Mouse (Mus musculus) lung, postnatal 4 days (tissue): ENCODE data around the gene AI597479.
"Not testable (repeated sequence)": the region's sequence is repeated elsewhere in the genome, so short reads cannot be mapped to it uniquely, and the experiment has no call there.

ENCODE experiments used
- DNase-seq, 2 experiments: peaks; one replicate each; pipeline ENCODE4 v3.0.0; 2021

The AI597479 gene

DNA sequence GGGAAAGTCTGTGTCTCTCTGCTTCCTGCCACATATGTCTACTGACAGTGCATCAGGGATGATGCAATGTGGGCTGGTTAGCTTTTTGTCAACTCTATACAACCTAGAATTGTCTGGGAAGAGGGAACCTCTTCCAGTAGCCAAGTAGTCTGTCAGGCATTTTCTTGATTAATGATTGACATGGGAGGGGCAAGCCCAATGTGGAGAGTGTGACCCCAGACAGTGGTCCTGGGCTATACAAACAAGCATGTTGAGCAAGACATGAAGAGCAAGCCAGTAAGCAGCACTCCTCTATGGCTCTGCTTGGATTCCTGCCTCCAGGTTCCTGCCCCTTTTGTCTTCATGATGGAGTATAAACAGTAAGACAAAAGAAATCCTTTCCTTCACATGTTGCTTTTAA, 28.7 kb downstream of the AI597479 start:
- no peak for DNase-seq

DNA sequence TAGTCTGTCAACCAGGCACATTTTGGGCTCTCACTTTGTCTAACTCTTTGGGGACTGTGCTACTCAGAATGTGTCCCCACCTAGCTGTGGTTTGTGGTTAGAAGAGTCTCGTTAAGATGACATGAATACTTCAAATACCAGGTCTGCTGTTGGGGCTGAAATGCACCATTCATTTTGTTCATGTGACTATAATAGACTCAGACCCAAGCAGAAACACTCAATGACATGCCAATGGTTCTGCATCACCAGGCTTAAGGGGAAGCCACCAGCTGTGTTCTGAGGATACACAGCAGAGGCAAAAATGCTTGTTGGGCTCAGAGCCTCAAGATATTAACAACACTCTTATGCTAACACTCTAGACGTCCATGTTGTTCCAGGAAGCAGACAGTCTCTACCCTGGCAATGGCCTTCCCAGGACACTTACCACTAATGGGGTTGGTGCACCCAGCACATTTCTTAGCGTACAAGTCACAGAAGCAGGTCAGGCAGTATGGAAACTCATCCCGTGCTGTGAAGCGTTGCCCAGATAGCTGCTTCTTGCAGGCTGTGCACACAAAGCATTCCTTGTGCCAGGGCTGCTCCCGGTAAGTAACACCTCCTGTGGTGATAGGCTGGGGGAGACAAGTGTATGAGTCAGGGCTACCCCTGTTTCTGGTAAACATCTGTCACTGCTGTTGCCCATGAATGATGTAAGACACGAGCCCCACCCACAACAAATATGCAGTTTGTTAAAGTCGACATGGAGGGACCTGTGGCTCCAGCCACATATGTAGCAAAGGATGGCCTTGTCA, 29.5 kb downstream of the AI597479 start:
- no peak for DNase-seq

DNA sequence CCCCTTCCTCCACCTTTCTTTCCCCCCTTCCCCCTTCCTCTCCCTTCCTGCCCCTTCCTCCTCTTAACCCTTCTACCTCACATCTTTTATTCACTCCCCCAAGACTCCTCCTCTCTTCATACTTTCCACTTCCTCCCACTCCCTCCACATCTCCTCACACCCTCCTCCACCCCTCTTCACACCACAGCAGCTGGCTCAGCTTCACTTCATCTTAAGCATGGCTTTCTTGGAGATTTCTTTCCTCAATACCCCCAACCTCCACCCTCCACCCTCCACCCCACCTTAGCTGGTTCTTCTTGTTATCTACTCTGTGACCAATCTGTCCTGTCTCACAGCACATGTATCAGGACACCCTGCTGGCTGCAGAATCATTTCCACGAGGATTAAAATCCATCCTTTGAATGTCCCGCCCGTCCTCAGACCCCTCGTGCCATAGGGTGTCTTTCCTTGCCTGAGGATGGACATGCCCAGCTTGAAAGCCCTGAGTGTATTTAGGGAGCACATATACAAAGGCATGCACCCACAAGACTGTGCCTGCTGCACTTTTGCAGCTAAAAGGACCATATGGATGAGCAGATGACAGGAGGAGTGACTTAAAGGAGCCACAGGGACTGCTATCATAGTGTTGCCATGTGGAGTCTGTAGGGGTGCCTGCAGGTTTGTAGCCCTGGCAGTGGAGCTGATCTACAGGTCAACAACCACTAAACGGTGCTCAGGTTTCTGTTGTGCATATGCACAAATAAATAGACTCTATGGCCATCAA, 31.9 kb downstream of the AI597479 start:
- no peak for DNase-seq

DNA sequence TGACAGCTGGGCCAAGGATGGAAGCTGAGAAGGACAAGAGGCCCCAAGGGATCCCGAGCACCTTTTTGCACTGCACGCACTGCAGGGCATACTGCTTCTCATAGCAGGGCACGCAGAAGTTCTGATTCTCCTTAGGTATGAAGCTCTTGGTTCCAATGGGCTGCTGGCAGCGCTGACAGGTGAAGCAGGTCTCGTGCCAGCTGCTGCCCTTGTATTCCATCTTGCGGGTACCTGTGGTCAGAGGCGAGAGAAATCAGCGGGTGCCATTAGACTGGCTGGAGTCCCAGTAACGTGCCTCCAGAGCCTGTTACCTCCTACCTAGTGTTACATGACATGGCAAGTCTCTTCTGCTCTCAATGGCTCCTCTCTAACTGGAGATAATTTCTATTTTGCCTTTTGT, 33.1 kb downstream of the AI597479 start:
- no peak for DNase-seq

DNA sequence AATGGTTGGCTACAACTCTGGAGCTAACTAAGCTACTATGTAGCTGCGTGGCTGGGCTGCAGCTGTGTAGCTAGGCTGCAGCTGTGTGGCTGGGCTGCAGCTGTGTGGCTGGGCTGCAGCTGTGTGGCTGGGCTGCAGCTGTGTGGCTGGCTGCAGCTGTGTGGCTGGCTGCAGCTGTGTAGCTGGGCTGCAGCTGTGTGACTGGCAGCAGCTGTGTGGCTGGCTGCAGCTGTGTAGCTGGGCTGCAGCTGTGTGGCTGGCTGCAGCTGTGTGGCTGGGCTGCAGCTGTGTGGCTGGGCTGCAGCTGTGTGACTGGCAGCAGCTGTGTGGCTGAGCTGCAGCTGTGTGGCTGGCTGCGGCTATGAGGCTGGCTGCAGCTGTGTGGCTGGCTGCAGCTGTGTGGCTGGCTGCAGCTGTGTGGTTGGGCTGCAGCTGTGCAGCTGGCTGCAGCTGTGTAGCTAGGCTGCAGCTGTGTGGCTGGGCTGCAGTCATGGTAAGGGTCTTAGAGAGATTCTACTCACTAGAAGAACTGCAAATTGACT, 38.0 kb downstream of the AI597479 start:
- not testable (repeated sequence) for DNase-seq

DNA sequence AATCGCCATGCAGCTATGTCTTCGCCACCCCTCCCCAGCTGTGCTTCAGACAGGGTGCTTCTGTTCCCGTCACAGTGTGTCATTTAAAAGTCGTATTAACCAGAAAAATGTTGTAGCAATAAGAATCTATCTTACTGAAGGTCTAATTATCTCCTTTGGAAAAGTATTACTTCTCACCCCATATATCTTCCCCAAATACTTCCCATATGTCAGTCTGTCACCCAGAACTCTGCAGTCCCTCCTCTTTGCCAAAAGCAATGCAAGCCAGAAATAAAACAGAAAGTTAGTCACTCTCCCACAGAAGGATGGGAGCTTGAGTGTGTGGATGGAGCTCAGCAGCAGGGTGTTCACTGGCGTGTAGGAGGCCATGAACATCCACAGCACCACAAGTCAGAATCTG, 38.8 kb downstream of the AI597479 start:
- DNase-seq, result no peak

DNA sequence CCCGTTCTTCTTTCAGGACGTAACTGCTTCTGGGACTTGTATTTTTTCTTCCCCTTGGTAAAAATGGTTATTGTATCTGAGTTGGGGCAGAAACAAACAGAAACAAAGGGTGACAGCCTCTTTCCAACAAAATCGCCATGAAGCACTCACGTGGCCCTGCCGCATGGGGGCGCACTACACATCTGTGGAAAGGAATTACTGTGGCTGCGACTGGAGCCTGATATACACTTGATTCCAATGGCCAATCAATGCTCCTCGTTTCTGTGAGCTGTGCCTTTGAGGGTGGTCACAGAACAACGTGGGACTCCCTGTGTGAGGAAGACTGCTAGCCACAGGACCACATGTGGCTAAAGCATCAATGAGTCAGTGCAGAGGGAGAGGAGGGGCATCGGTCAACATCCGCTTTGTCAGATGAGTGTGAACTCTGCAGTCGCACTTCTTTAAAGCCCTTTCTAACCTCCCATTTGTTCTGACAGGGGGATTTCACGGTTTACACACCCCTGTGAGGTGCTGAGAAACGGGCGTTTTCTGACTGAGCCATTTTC, 39.8 kb downstream of the AI597479 start:
- no peak for DNase-seq

DNA sequence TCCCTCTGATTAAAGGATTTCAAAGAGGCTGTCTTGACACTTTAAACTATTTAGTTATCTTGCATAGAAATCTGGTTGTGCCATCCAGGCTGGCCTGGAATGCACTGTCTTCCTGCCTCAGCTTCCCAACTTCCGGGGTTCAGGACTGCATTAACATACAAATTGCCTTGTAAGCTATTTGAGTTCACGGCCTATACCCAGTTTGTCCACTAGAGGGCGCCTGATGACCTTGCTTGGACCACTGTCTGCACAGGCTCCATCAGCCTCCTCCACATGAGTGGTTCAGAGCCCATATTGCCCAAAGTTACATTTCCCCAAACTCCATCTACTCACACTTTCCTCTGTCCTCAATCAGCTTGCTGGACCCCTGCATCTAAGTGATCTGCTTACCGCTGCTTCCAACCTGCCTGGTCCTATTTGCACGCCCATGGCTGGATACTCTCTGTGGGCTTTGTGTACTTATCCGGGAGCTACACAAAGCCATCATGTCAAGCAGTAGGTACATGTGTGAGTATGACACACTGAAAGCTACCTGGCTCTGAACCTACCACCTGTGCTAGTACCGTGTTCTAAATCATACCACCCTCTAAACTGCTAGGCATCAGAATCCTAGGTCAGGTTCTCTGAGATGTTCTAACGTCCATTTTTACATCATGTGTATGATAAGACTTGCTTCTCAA, 41.2 kb downstream of the AI597479 start:
- DNase-seq, result peak; percentile 67 to 86

DNA sequence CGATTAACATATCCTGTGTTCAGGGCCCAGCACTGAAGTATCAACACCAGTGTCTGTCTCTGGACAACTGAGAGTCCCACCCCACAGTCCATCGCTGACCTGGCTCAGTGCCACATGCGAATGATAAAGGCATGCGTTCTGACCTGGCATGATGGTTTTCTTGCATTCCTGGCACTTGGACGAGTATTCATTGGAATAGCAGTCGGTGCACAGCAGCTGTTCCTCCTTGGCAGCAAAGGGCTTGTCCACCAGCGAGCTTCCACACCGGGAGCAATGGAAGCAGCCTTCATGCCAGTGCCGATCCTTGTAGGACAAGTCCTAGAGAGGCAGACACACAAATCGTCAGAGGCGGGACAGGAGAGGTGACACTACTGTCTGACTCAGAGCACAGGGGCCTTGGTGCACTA, 43.0 kb downstream of the AI597479 start:
- DNase-seq, result peak in 1 of 2 experiments; percentile 35

DNA sequence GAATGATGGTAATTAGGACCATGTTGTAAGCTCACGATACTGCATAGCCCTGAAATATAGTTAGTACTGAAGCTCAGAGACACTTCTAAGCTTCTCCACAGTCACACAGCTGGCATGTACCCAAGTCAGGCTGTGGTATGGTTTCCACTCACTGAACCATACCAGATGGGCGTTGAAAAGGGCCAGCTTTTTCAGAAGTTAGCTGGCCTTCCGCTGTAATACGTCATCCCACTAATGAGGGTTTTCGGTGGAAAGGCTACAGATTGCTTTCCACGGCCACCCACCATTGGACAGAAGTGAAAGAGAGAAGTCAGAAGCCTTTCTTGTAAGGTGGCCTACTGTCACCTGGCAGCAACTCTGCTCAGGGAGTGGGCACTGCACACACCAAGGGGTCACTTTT, 44.3 kb downstream of the AI597479 start:
- no peak for DNase-seq

DNA sequence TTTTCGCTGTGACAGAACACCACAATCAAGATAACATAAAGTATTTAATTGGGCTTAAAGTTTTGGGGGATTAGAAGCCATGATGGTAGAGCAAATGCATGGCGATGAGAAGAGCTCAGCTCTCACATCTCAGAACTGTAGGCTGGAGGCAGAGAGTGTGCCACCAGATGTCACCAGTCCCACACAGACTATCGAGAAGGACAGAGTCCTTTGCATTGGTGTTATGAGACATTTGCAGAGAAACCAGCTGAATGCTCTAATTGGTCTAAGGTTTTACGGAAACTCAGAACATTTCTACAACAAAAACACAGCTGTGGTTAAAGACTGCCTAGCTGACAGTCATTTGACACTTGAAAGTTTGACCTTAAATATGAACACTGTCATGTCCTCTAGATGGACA, 44.8 kb downstream of the AI597479 start:
- peak in 1 of 2 experiments; percentile 29 for DNase-seq

DNA sequence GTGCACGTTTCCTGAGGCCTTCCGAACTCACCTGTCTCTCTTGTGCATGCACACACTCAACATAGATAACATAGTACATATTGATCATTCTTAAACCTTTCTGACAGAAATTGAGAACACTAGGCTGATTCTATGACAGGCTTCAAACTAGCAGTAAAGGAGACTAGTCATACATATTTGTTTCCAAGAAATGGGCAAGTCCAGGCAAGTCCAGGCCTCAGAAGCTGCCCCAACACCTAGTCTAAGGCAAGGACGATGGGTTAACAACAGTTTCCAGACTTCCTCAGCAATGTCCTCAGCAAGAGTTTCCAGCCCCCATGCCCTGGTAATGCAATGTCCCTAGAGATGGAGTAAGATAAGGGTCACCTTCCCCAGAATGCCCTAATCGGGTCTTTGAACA, 45.3 kb downstream of the AI597479 start:
- DNase-seq, result no peak

DNA sequence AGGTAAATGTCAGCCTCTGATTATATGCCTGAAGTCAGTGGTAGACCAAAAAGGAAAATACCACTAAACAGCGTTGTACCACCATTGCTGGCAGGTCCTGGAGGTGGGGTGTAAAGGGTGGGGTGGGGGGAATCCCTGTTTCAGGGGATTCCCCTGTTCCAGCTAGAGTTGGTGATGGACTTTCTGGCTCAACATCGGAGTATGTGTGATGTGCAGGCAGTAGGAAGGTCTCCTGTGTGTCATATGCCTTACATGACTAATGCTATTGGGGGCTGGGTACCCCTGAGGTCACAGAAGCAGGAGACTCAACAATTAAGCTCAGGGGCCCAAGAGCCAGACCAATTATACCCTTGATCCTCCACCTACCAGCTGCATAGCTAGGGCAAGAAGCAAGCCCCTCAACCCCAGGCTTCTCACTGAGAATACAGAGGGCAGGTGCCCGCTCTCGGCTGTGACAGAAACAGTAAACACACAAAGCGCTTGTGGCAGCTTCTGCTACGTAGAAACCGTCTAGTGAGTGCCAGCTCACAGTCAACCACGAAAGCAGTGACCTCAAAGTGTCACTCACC, 45.9 kb downstream of the AI597479 start:
- no peak for DNase-seq

DNA sequence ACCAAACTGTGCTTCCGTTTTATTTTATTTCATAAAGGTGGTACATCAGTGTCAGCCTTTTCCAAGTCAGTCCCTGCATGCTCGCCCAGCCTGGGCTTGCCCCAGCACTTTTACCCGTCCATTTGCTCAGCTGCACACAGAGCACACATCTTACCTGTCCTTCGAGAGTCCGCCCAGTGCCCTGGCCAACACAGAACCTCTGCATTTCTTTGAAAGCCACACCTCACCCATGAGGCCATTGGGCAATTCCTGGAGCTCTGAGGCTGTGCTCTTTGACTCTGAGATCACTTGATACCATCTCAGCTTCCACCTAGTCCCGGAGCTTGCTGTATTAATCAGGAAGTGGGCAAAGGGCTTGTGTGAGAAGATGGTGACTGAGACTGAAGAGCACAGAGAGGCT, 46.9 kb downstream of the AI597479 start:
- no peak for DNase-seq

DNA sequence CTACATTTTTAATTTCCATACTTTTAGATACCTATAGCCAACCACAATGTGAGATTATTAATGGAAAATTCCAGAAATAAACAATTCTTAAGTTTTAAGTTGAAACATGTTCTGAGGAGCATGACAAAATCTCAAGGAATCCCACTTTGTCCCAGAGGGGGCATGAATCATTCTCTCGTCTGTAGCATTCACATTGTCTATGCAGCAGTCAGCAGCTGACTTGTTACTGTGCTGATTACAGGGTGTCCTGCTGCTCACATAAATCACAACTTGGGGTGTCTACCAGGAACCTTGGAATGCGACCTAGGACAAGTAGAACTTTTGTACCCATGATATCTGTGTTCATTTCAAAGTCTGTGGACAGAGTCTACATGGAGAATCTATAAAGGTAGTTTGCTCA, 49.0 kb downstream of the AI597479 start:
- no peak for DNase-seq

DNA sequence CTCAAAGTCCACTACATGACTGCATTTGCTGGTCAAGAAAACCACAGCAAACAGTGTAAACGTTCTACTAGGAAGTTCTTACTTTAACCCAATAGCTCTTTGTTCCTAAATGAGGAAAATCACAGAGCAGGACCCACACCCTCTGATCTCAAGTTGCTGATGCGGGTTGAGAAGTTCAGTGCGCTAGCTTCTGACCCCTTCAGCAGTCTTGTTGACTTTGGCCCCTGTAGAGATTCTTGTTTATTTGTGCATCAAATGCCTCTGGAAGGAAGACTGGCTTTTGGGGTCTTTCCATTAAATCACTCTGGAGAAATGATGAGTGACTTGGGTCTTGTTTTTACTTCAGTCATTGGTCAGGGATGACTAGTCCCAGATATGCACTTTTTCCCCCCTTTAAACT, 51.7 kb downstream of the AI597479 start:
- DNase-seq, result no peak

DNA sequence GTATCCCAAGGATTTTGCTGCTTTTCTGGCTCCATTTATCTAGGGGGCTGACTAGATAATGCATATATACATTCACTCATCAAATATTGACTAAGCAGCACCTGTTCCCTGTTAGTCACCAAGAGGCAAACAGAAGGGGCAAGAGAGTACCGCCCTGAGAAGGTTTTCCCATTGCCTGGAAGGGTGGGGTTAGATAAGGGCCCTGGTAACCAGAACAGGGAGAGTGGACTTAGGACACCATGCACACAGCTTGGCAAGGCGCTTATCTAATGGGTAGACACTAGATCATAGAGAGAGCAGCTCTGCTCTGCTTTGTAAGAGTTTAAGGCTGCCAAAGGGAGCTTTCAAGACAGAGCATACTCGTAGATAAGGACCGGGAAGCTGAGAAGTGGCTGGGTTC, 54.1 kb downstream of the AI597479 start:
- no peak for DNase-seq

DNA sequence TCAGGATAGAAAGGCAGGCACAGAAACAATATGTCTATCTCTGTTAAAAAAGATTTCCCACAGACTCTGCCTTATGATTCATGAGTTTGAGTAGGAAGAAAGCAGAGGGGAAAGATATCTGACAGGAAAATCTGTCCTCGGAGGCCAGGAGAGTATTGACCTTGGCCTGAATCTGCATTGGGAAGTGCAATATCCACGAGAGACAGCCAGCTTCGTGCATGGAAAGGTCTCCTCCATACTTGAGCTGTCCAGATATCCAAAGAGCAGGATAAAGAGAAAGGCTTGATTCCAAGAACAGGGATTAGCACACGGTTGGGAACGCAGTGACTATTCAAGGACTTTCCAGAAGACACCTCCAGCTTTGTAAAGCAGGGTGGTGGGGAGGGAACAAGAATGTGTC, 55.0 kb downstream of the AI597479 start:
- DNase-seq, result no peak

DNA sequence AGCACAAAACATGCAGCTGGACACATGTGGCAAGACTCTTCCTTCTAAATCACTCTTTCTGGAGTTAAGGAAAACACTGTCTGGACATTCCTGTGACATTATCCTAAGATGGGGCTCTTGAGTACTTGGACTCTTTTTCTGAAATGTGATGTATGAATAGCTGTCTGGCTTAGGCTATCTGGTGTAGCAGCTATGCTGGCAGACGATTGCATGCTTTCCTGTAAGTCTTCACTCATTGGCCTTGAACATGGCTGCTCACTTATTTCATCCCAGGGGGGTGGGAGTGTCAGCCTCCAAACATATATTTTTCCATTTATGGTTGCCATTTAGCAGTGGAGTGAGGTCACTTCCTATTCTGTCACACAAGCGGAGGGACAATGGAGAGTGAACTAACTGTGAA, 56.0 kb downstream of the AI597479 start:
- peak in 1 of 2 experiments; percentile 10 for DNase-seq

DNA sequence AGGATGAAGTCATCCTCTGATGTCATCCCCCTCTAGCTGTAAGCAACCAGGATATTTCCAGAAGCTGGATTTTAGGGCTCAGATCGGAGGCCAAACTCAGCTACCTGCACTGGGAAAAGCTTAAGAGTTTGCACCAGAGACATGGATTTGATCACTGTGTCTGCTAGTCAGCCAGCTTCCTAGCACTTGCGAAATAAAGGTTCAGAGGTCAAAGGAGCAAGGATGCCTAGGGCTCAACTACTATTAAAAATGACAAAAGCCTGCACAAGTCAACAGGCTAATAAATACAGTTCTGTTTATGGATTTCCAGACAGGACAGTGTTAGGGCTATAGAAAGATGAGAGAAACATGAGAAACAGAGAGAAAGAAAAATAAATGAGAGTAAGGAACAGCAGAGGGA, 59.4 kb downstream of the AI597479 start:
- no peak for DNase-seq

DNA sequence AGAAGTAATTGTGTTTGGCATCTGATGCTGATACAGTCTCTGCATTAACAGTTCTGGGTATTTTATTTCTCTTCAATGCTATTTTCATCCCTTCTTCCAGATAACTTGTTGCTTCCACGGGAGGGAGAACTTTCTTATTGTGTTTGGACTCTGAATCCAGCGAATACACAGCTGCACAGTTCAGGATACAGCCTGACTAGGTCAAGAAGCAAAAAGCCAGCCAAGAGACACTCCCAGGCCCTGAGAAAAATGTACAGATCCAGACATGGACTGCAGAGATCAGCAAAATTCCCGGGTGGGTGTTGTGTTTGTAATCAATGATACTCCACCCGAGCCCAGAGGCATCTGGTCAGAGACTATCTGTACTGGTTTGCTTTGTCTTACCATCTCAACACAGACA, 60.9 kb downstream of the AI597479 start:
- DNase-seq, result no peak

DNA sequence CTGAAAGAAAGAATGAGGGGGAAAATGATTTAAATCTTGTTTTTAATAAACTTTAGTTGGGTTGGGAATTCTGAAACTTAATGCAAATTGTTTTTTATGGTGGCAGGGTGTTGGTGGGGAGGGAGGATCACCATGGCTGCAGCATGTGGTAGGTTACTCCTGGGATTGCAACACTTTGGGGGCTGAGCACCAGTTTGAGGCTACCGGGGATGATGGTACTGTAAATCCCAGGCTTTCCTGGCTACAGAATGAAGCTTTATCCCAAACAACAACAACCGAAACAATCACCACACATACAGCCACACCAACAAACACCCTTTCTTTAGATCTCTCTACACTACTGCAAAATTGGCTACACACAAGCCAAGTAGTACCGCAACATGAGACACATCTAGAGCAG, 63.9 kb downstream of the AI597479 start:
- no peak for DNase-seq

DNA sequence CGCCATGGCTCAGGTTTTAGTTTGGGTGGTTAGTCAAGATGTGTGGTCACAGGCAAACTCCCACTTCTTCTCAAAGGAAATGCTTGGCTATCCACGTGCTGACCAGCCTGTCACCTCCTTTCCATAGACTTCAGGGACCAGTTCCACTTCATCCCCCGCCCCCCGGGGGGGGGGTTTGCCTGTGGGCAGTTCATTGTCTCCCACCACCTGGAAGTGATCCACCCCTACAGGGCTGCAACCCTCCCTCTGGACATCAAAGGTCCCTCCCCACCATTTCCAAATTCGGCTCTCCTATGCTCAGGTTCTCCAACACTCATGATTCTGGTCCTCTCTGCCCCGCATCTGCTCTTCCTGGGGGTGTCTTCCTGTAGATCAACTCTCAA, 64.6 kb downstream of the AI597479 start:
- no peak for DNase-seq
